Mouse (Mus musculus): ENCODE results near the gene Caml. TPM values are rescaled to one million over a fixed set of nuclear protein-coding genes. Genes with fewer than 3 reads are reported as not detected.

Gene Caml
- total and polyA plus RNA-seq, 3 experiments: 29.9 to 49.9 (median 38.2) TPM

- Histone ChIP-seq H3K27ac (ENCODE audit: insufficient read depth, low read depth) (no peak overlapping the region), H3K9me3 (replicated peaks; ENCODE audit: low read length) (no peaks in the 10 kb centered on the region), H3K4me2 (ENCODE audit: insufficient read depth, low read depth, poor library complexity, severe bottlenecking) (no peak overlapping the region), H3K9ac (ENCODE audit: insufficient read depth, low read depth) (no peak overlapping the region), H3K27me3 (replicated peaks) (no peaks in the 10 kb centered on the region), H3K4me3 (replicated peaks in 1 of 3; ENCODE audit: low read depth in 2 of 3, low read length in 2 of 3, poor library complexity in 1 of 3) (no peak overlapping the region), H3K4me1 (ENCODE audit: control insufficient read depth in 1 of 2, insufficient read depth in 2 of 2) (no peaks in the 10 kb centered on the region), H3K36me3 (replicated peaks in 1 of 2; ENCODE audit: control insufficient read depth in 1 of 2, insufficient read depth in 1 of 2, low read length in 1 of 2) (peaks cover 14 to 49% of the 10 kb centered on the region in 2 experiments), H3K79me2 (replicated peaks; ENCODE audit: control insufficient read depth, extremely low read depth, insufficient read depth, poor library complexity, severe bottlenecking) (no peaks in the 10 kb centered on the region)
- no peak for TF ChIP-seq MXI1 (IDR thresholded peaks at IDR 0.05; ENCODE audit: low read depth, low read length)
- TF ChIP-seq HCFC1 (IDR thresholded peaks at IDR 0.05; ENCODE audit: low read depth, low read length): no peak
- no peak for TF ChIP-seq NELFE (IDR thresholded peaks at IDR 0.05; ENCODE audit: low read depth, low read length)
- TF ChIP-seq USF2 (conservative IDR thresholded peaks at IDR 0.05; ENCODE audit: low read depth, low read length): no peak
- no peak for TF ChIP-seq ZNF384 (IDR thresholded peaks at IDR 0.05; ENCODE audit: low read depth, low read length)
- no peak for TF ChIP-seq ELF1 (IDR thresholded peaks at IDR 0.05; ENCODE audit: low read depth, low read length)
- TF ChIP-seq ZC3H11A (IDR thresholded peaks at IDR 0.05; ENCODE audit: low read depth, low read length): no peak
- in situ Hi-C loops (cut with MboI; ENCODE audit: low pct_ligation_motif_present, low pct_unique_long_range_greater_than_20kb, low sequenced_read_pairs): no loop called here
- dilution Hi-C loops (cut with MboI; ENCODE audit: extremely low pct_ligation_motif_present, extremely low pct_unique_long_range_greater_than_20kb, low sequenced_read_pairs): no loop called here
- no peak for DNase-seq (ENCODE audit: extremely low read depth)
Measured at GRCm38 (mm10) chr13:55613471-55613870, 9.3 kb upstream of the Caml start.

- H3K27ac ChIP-seq (ENCODE audit: insufficient read depth, low read depth): no peak overlapping the region
- TF ChIP-seq RCOR1 (conservative IDR thresholded peaks at IDR 0.05; ENCODE audit: low read depth, low read length) (no peak), MAFK (IDR thresholded peaks at IDR 0.05; ENCODE audit: insufficient replicate concordance, low read length) (no peak), E2F4 (IDR thresholded peaks at IDR 0.05; ENCODE audit: insufficient replicate concordance, low read depth, low read length) (no peak), BHLHE40 (IDR thresholded peaks at IDR 0.05; ENCODE audit: low read depth, low read length) (no peak), ZNF384 (IDR thresholded peaks at IDR 0.05; ENCODE audit: low read depth, low read length) (no peak), ZC3H11A (IDR thresholded peaks at IDR 0.05; ENCODE audit: low read depth, low read length) (no peak), MAX (IDR thresholded peaks at IDR 0.05; ENCODE audit: low read length) (no peak), MYC (IDR thresholded peaks at IDR 0.05; ENCODE audit: low read depth, low read length) (no peak), MXI1 (IDR thresholded peaks at IDR 0.05; ENCODE audit: low read depth, low read length) (no peak), GABPA (IDR thresholded peaks at IDR 0.05; ENCODE audit: insufficient replicate concordance, low read depth, low read length) (no peak), CHD1 (IDR thresholded peaks at IDR 0.05; ENCODE audit: low read depth, low read length) (no peak), ETS1 (conservative IDR thresholded peaks at IDR 0.05; ENCODE audit: low read depth, low read length) (no peak), CHD2 (IDR thresholded peaks at IDR 0.05; ENCODE audit: low read length) (no peak), PAX5 (IDR thresholded peaks at IDR 0.05; ENCODE audit: low read length) (no peak), MEF2A (IDR thresholded peaks at IDR 0.05; ENCODE audit: borderline replicate concordance, low read depth, low read length) (no peak), TBP (conservative IDR thresholded peaks at IDR 0.05; ENCODE audit: low read depth, low read length) (no peak)
- peaks cover 12% of the 10 kb centered on the region for H3K79me2 ChIP-seq (replicated peaks; ENCODE audit: control insufficient read depth, extremely low read depth, insufficient read depth, poor library complexity, severe bottlenecking)
- no peak overlapping the region for H3K4me2 ChIP-seq (ENCODE audit: insufficient read depth, low read depth, poor library complexity, severe bottlenecking)
- in situ Hi-C loops (cut with MboI; ENCODE audit: low pct_ligation_motif_present, low pct_unique_long_range_greater_than_20kb, low sequenced_read_pairs): no loop called here
- H3K9ac ChIP-seq (ENCODE audit: insufficient read depth, low read depth): no peak overlapping the region
- no peaks in the 10 kb centered on the region for H3K9me3 ChIP-seq (replicated peaks; ENCODE audit: low read length)
- no peak for DNase-seq (ENCODE audit: extremely low read depth)
- H3K36me3 ChIP-seq (replicated peaks in 1 of 2; ENCODE audit: control insufficient read depth in 1 of 2, insufficient read depth in 1 of 2, low read length in 1 of 2): peaks cover 0 to 6% of the 10 kb centered on the region in 2 experiments
- dilution Hi-C loops (cut with MboI; ENCODE audit: extremely low pct_ligation_motif_present, extremely low pct_unique_long_range_greater_than_20kb, low sequenced_read_pairs): no loop called here
- H3K4me3 ChIP-seq (replicated peaks in 1 of 3; ENCODE audit: low read depth in 2 of 3, low read length in 2 of 3, poor library complexity in 1 of 3): no peak overlapping the region
- H3K27me3 ChIP-seq (replicated peaks): no peaks in the 10 kb centered on the region
- peaks cover 4 to 15% of the 10 kb centered on the region in 2 experiments; a peak in 3 of 4 replicates for H3K4me1 ChIP-seq (ENCODE audit: control insufficient read depth in 1 of 2, insufficient read depth in 2 of 2)
Measured at GRCm38 (mm10) chr13:55619328-55619727, 3.5 kb upstream of the Caml start.
